Mouse (Mus musculus) gastrocnemius, postnatal 4 days (tissue): ENCODE results near the gene Taar8b. TPM values are rescaled to one million over a fixed set of nuclear protein-coding genes. Genes with fewer than 3 reads are reported as not detected.

ENCODE experiments used
- DNase-seq, 2 experiments: peaks; one replicate each; pipeline ENCODE4 v3.0.0; 2021 to 2022; ENCODE audit warnings: low spot score in 2 of 2, mixed read lengths in 2 of 2
- total RNA-seq, 2 experiments: library from RNA; stranded (reverse); gene quantifications; 2 replicates each; pipeline ENCODE4 v1.2.3; 2021

The Taar8b gene
- total RNA-seq, 2 experiments from 2014 or later, result not detected

DNA sequence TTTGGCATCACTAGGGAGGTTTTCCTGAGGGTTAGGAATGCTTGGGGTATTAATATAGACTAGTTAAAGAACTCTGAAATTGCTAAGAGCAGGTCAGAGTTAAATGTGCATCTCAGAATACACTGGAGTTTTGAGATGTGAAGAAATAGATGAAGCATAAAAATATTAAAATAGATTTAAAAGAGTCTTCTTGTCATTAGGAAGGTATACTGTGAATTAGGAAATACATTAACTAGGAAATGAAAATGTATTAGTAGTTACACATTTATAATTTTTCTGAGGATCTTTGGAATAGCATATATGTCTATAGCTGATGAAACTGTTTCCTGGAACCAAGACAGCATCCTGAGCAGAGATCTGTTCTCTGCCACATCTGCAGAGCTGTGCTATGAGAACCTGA lies 42.9 kb downstream of the Taar8b start, which contains the start of gene Taar7f:
Taar7f (plus strand) TSS at position 301 of the 400 bp plus-strand sequence.
- DNase-seq, result no peak

Other genes with a start within 250 kb of the Taar8b start
- under 1 TPM; 0.25 to 0.62 TPM for gene Vnn3, start 240.8 kb downstream of the Taar8b start, total RNA-seq
- under 1 TPM; 0.15 to 0.41 TPM for gene Vnn1, start 197.6 kb downstream of the Taar8b start, total RNA-seq
- not detected for gene Taar1, start 171.9 kb downstream of the Taar8b start, total RNA-seq
- gene Taar2, start 153.7 kb downstream of the Taar8b start, total RNA-seq, result not detected
- not detected for gene Taar3, start 142.7 kb downstream of the Taar8b start, total RNA-seq
- not detected for gene Taar4, start 131.8 kb downstream of the Taar8b start, total RNA-seq
- not detected for gene Taar5, start 121.6 kb downstream of the Taar8b start, total RNA-seq
- not detected for gene Taar6, start 106.6 kb downstream of the Taar8b start, total RNA-seq
- gene Taar7a, start 98.8 kb downstream of the Taar8b start, total RNA-seq, result not detected
- gene Taar7b, start 92.4 kb downstream of the Taar8b start, total RNA-seq, result not detected
- gene Taar7d, start 65.1 kb downstream of the Taar8b start, total RNA-seq, result not detected
- not detected for gene Taar7e, start 54.7 kb downstream of the Taar8b start, total RNA-seq
- not detected for gene Taar7f, start 42.8 kb downstream of the Taar8b start, total RNA-seq
- not detected for gene Taar8a, start 15.8 kb downstream of the Taar8b start, total RNA-seq
- not detected for gene Taar8c, start 9.6 kb upstream of the Taar8b start, total RNA-seq
- gene Taar9, start 17.2 kb upstream of the Taar8b start, total RNA-seq, result not detected
- gene Stx7, start 57.0 kb upstream of the Taar8b start, total RNA-seq, result 10 to 100 TPM; 37.3 to 41.6 TPM
- gene Moxd1, start 131.2 kb upstream of the Taar8b start, total RNA-seq, result 1 to 10 TPM; 5.8 TPM